Mouse (Mus musculus): ENCODE results near the gene Syngr3.

DNA sequence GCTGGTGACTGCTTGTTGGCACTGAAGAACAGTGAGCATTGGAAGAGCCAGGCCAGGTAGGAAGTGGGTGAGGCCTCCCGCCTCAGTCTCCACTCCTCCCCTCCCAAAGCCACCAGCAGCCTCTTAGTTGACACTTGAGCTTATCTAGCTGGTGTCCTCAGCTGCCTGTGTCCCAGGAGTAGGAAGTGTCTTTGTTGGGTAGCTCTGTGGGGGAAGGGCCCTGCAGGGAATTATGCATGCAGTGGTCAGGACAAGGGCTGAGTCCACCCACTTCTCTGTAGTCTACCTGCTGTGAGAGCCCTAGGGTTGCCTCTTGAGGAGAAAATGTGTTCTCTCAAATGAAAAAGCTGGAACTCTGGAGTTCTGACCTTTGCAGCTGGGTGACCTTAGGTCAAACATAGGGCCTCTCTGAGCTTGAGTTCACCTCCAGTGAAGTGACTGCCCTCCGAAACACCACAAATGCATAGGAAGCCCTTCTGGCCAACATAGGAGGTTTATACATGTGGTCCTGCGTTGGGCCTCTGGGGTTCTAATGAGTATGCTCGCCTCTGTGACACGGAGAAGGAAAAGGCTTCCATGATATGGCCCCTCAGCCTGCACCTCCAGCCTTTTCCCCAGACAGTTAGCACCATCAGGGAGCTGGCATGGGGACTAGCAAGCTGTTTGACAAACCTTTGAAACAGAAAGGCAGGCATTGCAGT, 52.8 kb downstream of the Syngr3 start:
- TF ChIP-seq CTCF (IDR thresholded peaks at IDR 0.05; ENCODE audit: control insufficient read depth, insufficient read depth, low read length) = no peak
- TF ChIP-seq POLR2A (IDR thresholded peaks at IDR 0.05; ENCODE audit: borderline replicate concordance, control insufficient read depth, low read depth, low read length) = no peak
